Mouse (Mus musculus) frontal cortex, postnatal 25 days (tissue): ENCODE data around the gene Gm14124.
A peak's percentile ranks its signal among the peaks of the same experiment; 100 is the strongest.
"Not testable (repeated sequence)": the region's sequence is repeated elsewhere in the genome, so short reads cannot be mapped to it uniquely, and the experiment has no call there.

Source experiments
- DNase-seq, 2 experiments: peaks; one replicate each; pipeline ENCODE4 v3.0.0; 2022; ENCODE audit warnings: low spot score in 2 of 2

Gm14124 gene

DNA sequence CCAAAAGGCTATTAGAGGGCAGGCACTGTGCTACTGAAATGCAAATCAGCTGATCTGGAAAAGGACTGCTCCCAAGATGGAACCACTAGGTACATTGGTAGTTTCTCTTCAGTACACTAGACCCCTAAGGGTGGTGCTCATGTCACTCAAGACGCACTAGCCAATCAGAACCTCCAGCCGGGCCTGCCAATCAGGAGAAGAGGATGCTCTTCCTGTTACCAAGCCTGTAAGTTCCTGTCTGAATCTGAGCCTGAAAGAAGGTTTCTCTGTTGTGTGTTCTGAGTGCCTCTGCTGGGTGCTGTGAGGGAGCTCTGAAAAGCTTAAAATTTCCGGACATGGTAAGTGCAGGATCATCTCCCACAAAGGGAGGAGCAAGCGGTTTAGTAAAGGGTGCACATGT lies at the start of gene Gm14124:
Gm14124 (plus strand) TSS at position 227 of the 400 bp plus-strand sequence.
- DNase-seq = not testable (repeated sequence)

- peak; percentile 59 to 78 for DNase-seq
Observed at GRCm38 (mm10) chr2:150217600-150218362, 39.5 kb upstream of the Gm14124 start, which contains the start of gene Zfp937. Zfp937 (plus strand) TSS chr2:150218073.

DNA sequence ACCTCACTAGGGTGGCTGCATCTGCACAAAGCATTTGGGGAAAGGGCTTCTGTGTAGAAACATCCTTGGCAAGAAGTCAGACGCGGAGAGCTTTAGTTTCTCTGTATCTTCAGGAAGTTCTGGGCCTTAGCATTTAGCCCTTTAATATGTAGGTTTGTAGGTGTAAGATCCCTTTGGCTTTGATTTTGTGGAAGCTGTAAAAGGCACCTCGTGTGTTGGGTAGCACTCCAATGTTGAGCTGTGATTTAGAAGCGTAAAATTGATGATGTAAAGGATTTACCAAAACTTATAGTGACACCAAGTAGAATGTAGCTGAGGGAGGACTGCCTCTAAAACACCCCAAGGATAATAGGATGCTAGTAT lies 39.0 kb upstream of the Gm14124 start:
- DNase-seq = not testable (repeated sequence)

DNA sequence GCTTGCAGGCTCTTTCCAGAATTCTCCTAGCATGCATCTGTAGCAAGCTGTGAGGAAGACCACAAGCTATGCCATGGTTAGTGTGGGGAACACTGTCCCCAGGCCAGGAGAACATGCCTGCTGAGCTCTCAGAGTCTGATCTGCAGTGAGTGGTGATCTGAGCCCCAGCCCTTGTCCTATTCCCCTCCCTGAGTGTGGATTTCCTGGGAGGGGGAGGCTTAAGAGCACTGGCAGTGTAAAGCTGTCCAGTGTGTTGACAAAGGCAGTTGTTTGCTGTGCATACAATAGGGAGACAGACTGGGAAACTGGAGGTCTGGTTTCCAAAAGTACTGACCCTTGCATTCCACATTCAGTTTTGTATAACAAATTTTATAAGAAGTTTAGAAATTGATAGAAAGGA lies 34.1 kb upstream of the Gm14124 start:
- DNase-seq = not testable (repeated sequence)

DNA sequence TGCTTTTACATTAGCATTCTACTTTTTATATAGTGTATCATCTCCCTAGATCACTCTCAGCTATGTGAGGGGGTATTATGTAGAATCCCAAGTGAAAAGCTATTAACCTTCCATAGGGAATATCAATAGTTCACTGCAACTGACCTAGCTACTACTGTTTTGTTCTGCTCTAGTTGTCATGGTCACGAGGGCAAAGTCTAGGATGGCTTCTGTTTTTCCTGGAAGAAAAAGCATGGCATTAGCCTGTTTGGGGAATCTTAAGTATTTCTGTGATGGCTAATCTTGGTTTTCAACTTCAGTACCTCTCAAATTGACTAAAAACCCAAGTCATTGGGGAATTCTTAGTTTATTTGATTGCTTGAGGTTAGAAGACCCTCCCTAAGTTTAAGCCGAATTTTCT lies 14.1 kb upstream of the Gm14124 start:
- DNase-seq = no peak

GRCm38 (mm10) chr2:150255491-150255890 lies 1.8 kb upstream of the Gm14124 start, which contains the start of gene Gm21994:
Gm21994 (minus strand) TSS chr2:150255591.
- DNase-seq = not testable (repeated sequence)

GRCm38 (mm10) chr2:150256861-150257260 lies 456 bp upstream of the Gm14124 start:
- not testable (repeated sequence) for DNase-seq

DNA sequence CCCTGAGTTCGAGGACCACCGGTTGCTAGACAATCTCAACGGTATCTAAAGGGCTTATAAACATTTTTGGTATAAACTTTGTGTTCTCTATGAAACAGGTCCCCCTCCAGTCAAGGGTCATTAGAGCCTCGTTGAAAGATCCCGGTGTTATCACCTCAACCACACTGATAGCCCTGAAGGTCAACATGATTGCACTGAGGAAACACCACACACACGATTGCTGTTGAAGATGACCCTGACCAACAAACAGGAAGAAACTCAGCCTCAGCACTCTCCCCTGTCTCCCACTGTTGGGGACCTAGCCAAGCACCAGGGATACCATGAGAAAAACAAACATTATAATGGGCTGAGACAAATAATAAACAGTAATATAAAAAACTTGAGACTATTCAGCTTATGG lies 36.4 kb downstream of the Gm14124 start:
- no peak for DNase-seq

- no peak for DNase-seq
Observed at GRCm38 (mm10) chr2:150299096-150299495, 41.8 kb downstream of the Gm14124 start.

- DNase-seq = no peak
Observed at GRCm38 (mm10) chr2:150307183-150307773, 50.0 kb downstream of the Gm14124 start.

GRCm38 (mm10) chr2:150310952-150311884 lies 53.9 kb downstream of the Gm14124 start:
- peak; percentile 84 to 87 for DNase-seq

GRCm38 (mm10) chr2:150316140-150316539 lies 58.8 kb downstream of the Gm14124 start:
- DNase-seq = no peak

GRCm38 (mm10) chr2:150318973-150319372 lies 61.7 kb downstream of the Gm14124 start:
- no peak for DNase-seq
